Mouse (Mus musculus): ENCODE data around the gene Zfp385a.

Gene Zfp385a

GRCm38 (mm10) chr15:103339961-103340337, at the start of gene Zfp385a:
Zfp385a (minus strand) TSS chr15:103340093.
- DNase-seq, result peak; percentile 49

- DNase-seq, result no peak
These were observed 48.8 kb upstream of the Zfp385a start for GRCm38 (mm10) chr15:103388556-103389145.

- DNase-seq, result peak; percentile 70
These were observed 44.0 kb upstream of the Zfp385a start for GRCm38 (mm10) chr15:103383771-103384488.

GRCm38 (mm10) chr15:103382795-103383406, 43.0 kb upstream of the Zfp385a start:
- DNase-seq, result peak; percentile 68

- no peak for DNase-seq
These were observed 42.2 kb upstream of the Zfp385a start for GRCm38 (mm10) chr15:103382075-103382474.

- no peak for DNase-seq
These were observed 38.9 kb upstream of the Zfp385a start for GRCm38 (mm10) chr15:103378665-103379356.

GRCm38 (mm10) chr15:103377752-103378664, 38.1 kb upstream of the Zfp385a start:
- no peak for DNase-seq

- DNase-seq, result peak; percentile 24
These were observed 37.0 kb upstream of the Zfp385a start for GRCm38 (mm10) chr15:103376837-103377269.

GRCm38 (mm10) chr15:103375112-103375800, 35.4 kb upstream of the Zfp385a start:
- DNase-seq, result no peak

GRCm38 (mm10) chr15:103372461-103372860, 32.6 kb upstream of the Zfp385a start:
- no peak for DNase-seq

- no peak for DNase-seq
These were observed 31.8 kb upstream of the Zfp385a start for GRCm38 (mm10) chr15:103371741-103372140.

GRCm38 (mm10) chr15:103371208-103371607, 31.3 kb upstream of the Zfp385a start:
- DNase-seq, result no peak

GRCm38 (mm10) chr15:103370462-103370861, 30.6 kb upstream of the Zfp385a start:
- no peak for DNase-seq

- no peak for DNase-seq
These were observed 29.2 kb upstream of the Zfp385a start for GRCm38 (mm10) chr15:103369123-103369522.

- DNase-seq, result no peak
These were observed 28.5 kb upstream of the Zfp385a start for GRCm38 (mm10) chr15:103368179-103368940.

- peak; percentile 74 for DNase-seq
These were observed 26.7 kb upstream of the Zfp385a start, which contains the start of gene Itga5 for GRCm38 (mm10) chr15:103366376-103367149. Itga5 (minus strand) TSS chr15:103366763.

GRCm38 (mm10) chr15:103365471-103366375, 25.8 kb upstream of the Zfp385a start:
- DNase-seq, result peak; percentile 35

- no peak for DNase-seq
These were observed 24.9 kb upstream of the Zfp385a start for GRCm38 (mm10) chr15:103364761-103365160.

GRCm38 (mm10) chr15:103363809-103364208, 23.9 kb upstream of the Zfp385a start:
- DNase-seq, result no peak
